Mouse (Mus musculus) c-Kit-negative CD71-positive TER-119-positive erythroid progenitor cells, embryonic 14.5 days (primary cell): ENCODE measurements around the gene Tpst1.
A peak's percentile ranks its signal among the peaks of the same experiment; 100 is the strongest.
"Not testable (repeated sequence)": the region's sequence is repeated elsewhere in the genome, so short reads cannot be mapped to it uniquely, and the experiment has no call there.

Source experiments
- DNase-seq: peaks from one replicate; pipeline ENCODE4 v3.0.0-alpha.2; 2013; ENCODE audit warnings: low read depth, low spot score

Tpst1 gene

GRCm38 (mm10) chr5:130073026-130073425, at the start of gene Tpst1:
Gene Tpst1, plus strand, starts transcription at chr5:130073326.
- no peak for DNase-seq

GRCm38 (mm10) chr5:130023767-130024539, 49.2 kb upstream of the Tpst1 start:
- DNase-seq = peak; percentile 81

GRCm38 (mm10) chr5:130027134-130027533, 46.0 kb upstream of the Tpst1 start:
- DNase-seq = no peak

- DNase-seq = no peak
Measured at GRCm38 (mm10) chr5:130027696-130028095, 45.4 kb upstream of the Tpst1 start.

GRCm38 (mm10) chr5:130029142-130029897, 43.8 kb upstream of the Tpst1 start, which contains the start of the genes Asl and Crcp:
Gene Asl, minus strand, starts transcription at chr5:130029247.
Gene Crcp, plus strand, starts transcription at chr5:130029290.
- DNase-seq = peak; percentile 65

- DNase-seq = no peak
Measured at GRCm38 (mm10) chr5:130031410-130032390, 41.4 kb upstream of the Tpst1 start.

- DNase-seq = no peak
Measured at GRCm38 (mm10) chr5:130033869-130034268, 39.3 kb upstream of the Tpst1 start.

GRCm38 (mm10) chr5:130036300-130036699, 36.8 kb upstream of the Tpst1 start:
- DNase-seq = not testable (repeated sequence)

GRCm38 (mm10) chr5:130037752-130038455, 35.2 kb upstream of the Tpst1 start:
- peak; percentile 40 for DNase-seq

- DNase-seq = no peak
Measured at GRCm38 (mm10) chr5:130040797-130041196, 32.3 kb upstream of the Tpst1 start.

- DNase-seq = no peak
Measured at GRCm38 (mm10) chr5:130041262-130041661, 31.9 kb upstream of the Tpst1 start.

- DNase-seq = no peak
Measured at GRCm38 (mm10) chr5:130043741-130044140, 29.4 kb upstream of the Tpst1 start.

- DNase-seq = no peak
Measured at GRCm38 (mm10) chr5:130044201-130044695, 28.9 kb upstream of the Tpst1 start.

GRCm38 (mm10) chr5:130046100-130046499, 27.0 kb upstream of the Tpst1 start:
- no peak for DNase-seq

GRCm38 (mm10) chr5:130046589-130046988, 26.5 kb upstream of the Tpst1 start:
- DNase-seq = no peak

- DNase-seq = no peak
Measured at GRCm38 (mm10) chr5:130047013-130047412, 26.1 kb upstream of the Tpst1 start.

- no peak for DNase-seq
Measured at GRCm38 (mm10) chr5:130048786-130049520, 24.2 kb upstream of the Tpst1 start.

- no peak for DNase-seq
Measured at GRCm38 (mm10) chr5:130050416-130050815, 22.7 kb upstream of the Tpst1 start.

GRCm38 (mm10) chr5:130051073-130051860, 21.9 kb upstream of the Tpst1 start:
- no peak for DNase-seq
